Mouse (Mus musculus) NIH3T3 (cell line): ENCODE results near the gene Morf4l1.
"Not testable (repeated sequence)": the region's sequence is repeated elsewhere in the genome, so short reads cannot be mapped to it uniquely, and the experiment has no call there.

Experiments used
- DNase-seq: peaks from one replicate; pipeline ENCODE4 v3.0.0-alpha.2; 2012; ENCODE audit warnings: low read depth

Morf4l1 gene

GRCm38 (mm10) chr9:90113651-90114566 lies 665 bp downstream of the Morf4l1 start:
- DNase-seq: peak; percentile 96

GRCm38 (mm10) chr9:90113151-90113550 lies 1.4 kb downstream of the Morf4l1 start:
- peak; percentile 55 for DNase-seq

- DNase-seq: no peak
Measured at GRCm38 (mm10) chr9:90109386-90109785, 5.2 kb downstream of the Morf4l1 start.

- no peak for DNase-seq
Measured at GRCm38 (mm10) chr9:90108272-90108671, 6.3 kb downstream of the Morf4l1 start.

GRCm38 (mm10) chr9:90106915-90107314 lies 7.7 kb downstream of the Morf4l1 start:
- DNase-seq: peak; percentile 24

GRCm38 (mm10) chr9:90105462-90105861 lies 9.1 kb downstream of the Morf4l1 start:
- DNase-seq: no peak

- peak; percentile 47 for DNase-seq
Measured at GRCm38 (mm10) chr9:90100760-90101159, 13.8 kb downstream of the Morf4l1 start.

GRCm38 (mm10) chr9:90098934-90099333 lies 15.6 kb downstream of the Morf4l1 start:
- no peak for DNase-seq

- DNase-seq: no peak
Measured at GRCm38 (mm10) chr9:90089339-90090104, 25.1 kb downstream of the Morf4l1 start.

GRCm38 (mm10) chr9:90087906-90088485 lies 26.6 kb downstream of the Morf4l1 start:
- DNase-seq: no peak

GRCm38 (mm10) chr9:90084766-90085468 lies 29.7 kb downstream of the Morf4l1 start:
- DNase-seq: peak; percentile 57

GRCm38 (mm10) chr9:90084152-90084551 lies 30.4 kb downstream of the Morf4l1 start:
- DNase-seq: no peak

- no peak for DNase-seq
Measured at GRCm38 (mm10) chr9:90082992-90083391, 31.6 kb downstream of the Morf4l1 start.

GRCm38 (mm10) chr9:90081961-90082360 lies 32.6 kb downstream of the Morf4l1 start:
- not testable (repeated sequence) for DNase-seq

- DNase-seq: peak; percentile 67
Measured at GRCm38 (mm10) chr9:90076849-90077461, 37.6 kb downstream of the Morf4l1 start.

GRCm38 (mm10) chr9:90076131-90076530 lies 38.4 kb downstream of the Morf4l1 start:
- DNase-seq: no peak

GRCm38 (mm10) chr9:90075336-90075735 lies 39.2 kb downstream of the Morf4l1 start:
- DNase-seq: no peak

- DNase-seq: no peak
Measured at GRCm38 (mm10) chr9:90070174-90070573, 44.4 kb downstream of the Morf4l1 start.

- peak; percentile 17 for DNase-seq
Measured at GRCm38 (mm10) chr9:90069485-90069884, 45.1 kb downstream of the Morf4l1 start.

- DNase-seq: no peak
Measured at GRCm38 (mm10) chr9:90068786-90069185, 45.8 kb downstream of the Morf4l1 start.

GRCm38 (mm10) chr9:90067341-90067740 lies 47.2 kb downstream of the Morf4l1 start:
- no peak for DNase-seq
